Mouse (Mus musculus) bone marrow, adult 2 months (tissue): ENCODE measurements around the gene Ccdc186.

Source experiments
- CTCF ChIP-seq: fragments of 200-500 bp; IDR thresholded peaks from 2 replicates; pipeline ENCODE4 v1.5.1; 2011; ENCODE audit warnings: low read length, control low read depth; ENCODE audit not compliant: control insufficient read depth, insufficient read depth
- POLR2A ChIP-seq: fragments of 200-500 bp; IDR thresholded peaks from 2 replicates; pipeline ENCODE4 v1.6.1; 2011; ENCODE audit warnings: low read depth, mild to moderate bottlenecking, control low read depth, low read length, borderline replicate concordance; ENCODE audit not compliant: control insufficient read depth

DNA sequence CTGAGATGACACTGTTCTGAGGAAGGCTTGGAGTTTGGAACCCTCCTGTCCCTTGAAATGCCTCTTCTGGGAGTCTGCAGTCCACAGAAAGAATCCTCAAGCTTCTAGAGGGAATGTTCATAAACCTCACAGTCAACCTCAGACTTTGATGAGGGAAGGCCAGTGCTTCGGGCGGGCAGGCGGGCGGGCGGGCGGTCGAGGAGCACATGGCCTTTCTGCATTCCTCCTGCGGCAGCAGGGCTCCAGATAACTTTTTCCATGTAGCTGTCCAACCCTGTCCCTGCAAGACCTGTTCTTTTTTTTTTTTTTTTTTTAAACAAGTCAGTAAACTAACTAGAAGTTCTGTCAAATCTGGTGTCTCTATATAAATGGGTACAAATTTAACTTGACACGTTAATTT, 75.4 kb downstream of the Ccdc186 start:
- TF ChIP-seq CTCF (no peak), POLR2A (no peak)
